Mouse (Mus musculus): Measurements from ENCODE around the gene Acer3. TPM values are rescaled to one million over a fixed set of nuclear protein-coding genes. Genes with fewer than 3 reads are reported as not detected.

Acer3 gene
- polyA plus RNA-seq, 1 experiment from 2014 or later, result 23.2 TPM

DNA sequence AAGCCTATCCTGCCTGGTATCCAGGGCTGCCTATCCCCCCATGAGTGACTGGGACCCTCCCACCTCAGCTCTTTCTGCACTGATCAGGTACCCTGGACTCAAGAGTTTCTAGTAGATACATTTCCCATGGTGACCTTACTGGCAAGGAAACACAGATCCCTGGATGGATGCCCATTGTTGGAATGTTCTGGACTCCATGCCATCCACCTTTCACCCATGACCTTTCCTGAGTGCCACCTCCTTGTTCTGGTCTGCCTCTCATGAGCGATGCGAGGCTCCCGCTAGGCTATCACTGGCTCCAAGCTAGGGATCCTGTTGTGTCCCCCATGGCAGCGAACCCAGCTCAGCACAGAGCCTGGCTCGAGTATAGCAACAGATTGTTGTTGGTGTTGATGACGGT, 28.8 kb upstream of the Acer3 start:
- Histone ChIP-seq H3K27me3 (ENCODE audit: low read depth, poor library complexity, severe bottlenecking) (no peaks in the 10 kb centered on the region), H3K27ac (no peak overlapping the region), H3K4me3 (no peak overlapping the region), H3K36me3 (peaks cover 44% of the 10 kb centered on the region), H3K9me3 (replicated peaks) (no peaks in the 10 kb centered on the region), H3K4me1 (peaks cover 26% of the 10 kb centered on the region)
- 92% methylated on average over 6 of the region's 6 CpGs for WGBS
- no peak for DNase-seq (ENCODE audit: low spot score)

DNA sequence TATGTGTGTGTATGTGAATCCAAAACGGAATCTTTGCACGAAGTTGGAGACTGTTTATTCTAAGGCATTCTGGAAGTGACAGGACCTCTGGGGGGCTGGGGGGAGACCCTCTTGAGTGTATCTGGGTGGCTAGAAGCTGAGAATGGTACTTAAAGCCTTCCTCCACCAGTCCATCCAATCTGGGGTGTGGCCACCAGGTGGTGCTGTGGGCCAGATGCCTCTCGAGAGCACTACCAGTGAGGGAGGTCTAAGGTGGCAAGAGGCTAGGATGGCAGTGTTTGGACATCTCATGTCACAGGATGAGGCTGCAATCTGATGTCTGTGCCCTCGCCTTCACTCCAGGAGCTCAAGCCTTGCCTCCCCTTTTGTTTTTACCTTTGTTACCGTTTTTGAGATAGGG, 28.1 kb upstream of the Acer3 start:
- Histone ChIP-seq H3K4me3 (no peak overlapping the region), H3K4me1 (peaks cover 18% of the 10 kb centered on the region), H3K36me3 (peaks cover 44% of the 10 kb centered on the region), H3K27ac (no peak overlapping the region), H3K27me3 (ENCODE audit: low read depth, poor library complexity, severe bottlenecking) (no peaks in the 10 kb centered on the region), H3K9me3 (replicated peaks) (no peaks in the 10 kb centered on the region)
- WGBS, result 24% methylated on average over 5 of the region's 5 CpGs
- DNase-seq (ENCODE audit: low spot score), result peak; percentile 91

DNA sequence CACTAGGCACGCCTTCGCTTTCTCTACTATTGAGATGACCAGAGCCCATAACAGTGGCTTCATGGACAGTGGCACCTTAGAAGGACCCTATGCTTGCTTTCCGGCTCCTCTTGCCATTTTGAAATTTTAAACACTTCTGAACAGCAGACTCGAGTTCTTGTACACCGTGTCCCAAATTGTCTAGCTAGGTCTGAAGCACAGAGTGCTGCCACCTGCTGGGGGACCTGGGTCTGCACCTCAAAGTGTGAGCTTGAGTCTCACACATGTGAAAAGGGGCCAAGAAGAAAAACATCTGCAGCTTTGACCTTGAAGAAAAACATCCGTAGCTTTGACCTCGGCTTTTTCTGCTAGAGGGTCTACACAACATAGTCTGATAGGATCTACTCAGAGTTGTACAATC, 27.0 kb upstream of the Acer3 start:
- Histone ChIP-seq H3K36me3 (peaks cover 44% of the 10 kb centered on the region), H3K27ac (no peak overlapping the region), H3K4me3 (no peak overlapping the region), H3K27me3 (ENCODE audit: low read depth, poor library complexity, severe bottlenecking) (peaks cover 7% of the 10 kb centered on the region; the same call in 1 of the 2 replicates), H3K4me1 (peaks cover 8% of the 10 kb centered on the region; the same call in 1 of the 2 replicates), H3K9me3 (replicated peaks) (no peaks in the 10 kb centered on the region)
- WGBS, result 71% methylated on average over 7 of the region's 7 CpGs
- DNase-seq (ENCODE audit: low spot score), result peak; percentile 77

DNA sequence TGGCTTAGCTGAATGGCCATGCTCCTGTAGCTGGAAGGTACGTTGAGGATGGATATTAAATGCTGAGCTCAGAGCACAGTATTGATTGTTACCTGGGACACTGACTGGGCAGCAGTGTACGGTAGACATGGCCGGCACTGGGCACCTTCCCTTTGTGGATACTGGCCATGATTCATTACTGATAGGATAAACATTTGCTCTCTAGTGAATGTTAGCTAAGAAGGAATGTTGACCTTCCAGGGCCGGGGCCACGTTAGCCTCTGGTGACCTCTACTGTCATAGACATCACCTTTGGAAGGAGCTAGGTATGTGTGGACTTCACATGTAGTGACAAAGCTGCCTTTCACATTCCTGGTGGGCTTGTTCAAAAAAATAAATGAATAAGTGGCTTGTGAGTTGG, 26.5 kb upstream of the Acer3 start:
- WGBS, result 78% methylated on average over 5 of the region's 5 CpGs
- H3K27ac ChIP-seq, result no peak overlapping the region

DNA sequence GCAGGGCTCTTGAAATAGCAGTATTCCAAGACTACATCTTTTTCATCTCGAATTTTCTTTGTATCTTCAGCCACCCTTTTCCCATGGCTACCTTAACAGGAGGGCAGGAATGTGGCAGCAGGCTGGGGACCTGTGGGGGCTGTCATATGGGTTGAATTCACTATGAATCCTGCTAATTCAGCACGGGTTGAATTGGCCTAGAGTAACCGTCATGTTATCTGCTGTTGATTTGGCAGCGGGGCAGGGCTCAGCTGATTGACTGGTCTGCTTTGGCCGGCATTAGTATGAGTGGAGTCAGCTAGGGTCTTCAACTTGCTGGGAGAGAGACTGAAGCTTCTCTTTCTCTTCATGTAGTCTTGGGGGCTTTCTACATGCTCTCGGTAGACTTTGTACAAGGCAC, 24.0 kb upstream of the Acer3 start:
- Histone ChIP-seq H3K36me3 (peaks cover 14% of the 10 kb centered on the region), H3K9me3 (replicated peaks) (no peaks in the 10 kb centered on the region), H3K27ac (no peak overlapping the region), H3K4me1 (peaks cover 7% of the 10 kb centered on the region), H3K4me3 (no peak overlapping the region), H3K27me3 (ENCODE audit: low read depth, poor library complexity, severe bottlenecking) (peaks cover 17% of the 10 kb centered on the region; the same call in 1 of the 2 replicates)
- 65% methylated on average over 6 of the region's 6 CpGs for WGBS
- DNase-seq (ENCODE audit: low spot score), result no peak

More for the DNA sequence above, 26.5 kb upstream of the Acer3 start:
- Histone ChIP-seq H3K27me3 (ENCODE audit: low read depth, poor library complexity, severe bottlenecking) (peaks cover 13% of the 10 kb centered on the region; the same call in 1 of the 2 replicates), H3K4me3 (no peak overlapping the region), H3K36me3 (peaks cover 38% of the 10 kb centered on the region), H3K4me1 (0 out of 2 replicates have a peak, but pooled peaks cover 4% of the 10 kb centered on the region), H3K9me3 (replicated peaks) (no peaks in the 10 kb centered on the region)
- no peak for DNase-seq (ENCODE audit: low spot score)

DNA sequence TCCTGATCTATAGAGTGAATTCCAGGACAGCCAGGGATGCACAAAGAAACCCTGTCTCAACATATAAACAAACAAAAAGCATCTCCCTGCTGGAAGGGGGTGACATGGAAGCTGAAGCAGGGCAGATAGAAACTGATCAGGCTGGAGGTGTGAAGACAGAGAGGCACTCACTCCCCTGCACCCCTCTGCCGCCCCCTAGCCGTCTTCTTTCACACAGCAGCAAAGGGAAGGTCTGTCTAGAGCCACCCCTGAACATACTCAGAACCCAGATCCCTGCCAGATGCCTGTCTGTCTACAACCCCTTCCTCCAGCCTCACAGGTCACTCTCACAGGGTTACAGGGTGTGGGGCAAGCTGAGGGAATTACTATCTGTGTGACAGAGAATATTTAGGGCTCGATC, 23.4 kb upstream of the Acer3 start:
- H3K36me3 ChIP-seq, result peaks cover 7% of the 10 kb centered on the region; the same call in 1 of the 2 replicates
- WGBS, result 13% methylated on average over 3 of the region's 3 CpGs
- H3K4me1 ChIP-seq, result peaks cover 7% of the 10 kb centered on the region
- peaks cover 17% of the 10 kb centered on the region; the same call in 1 of the 2 replicates for H3K27me3 ChIP-seq (ENCODE audit: low read depth, poor library complexity, severe bottlenecking)
- no peak overlapping the region for H3K4me3 ChIP-seq
- peak; percentile 54 for DNase-seq (ENCODE audit: low spot score)
- H3K27ac ChIP-seq, result no peak overlapping the region
- H3K9me3 ChIP-seq (replicated peaks), result no peaks in the 10 kb centered on the region

DNA sequence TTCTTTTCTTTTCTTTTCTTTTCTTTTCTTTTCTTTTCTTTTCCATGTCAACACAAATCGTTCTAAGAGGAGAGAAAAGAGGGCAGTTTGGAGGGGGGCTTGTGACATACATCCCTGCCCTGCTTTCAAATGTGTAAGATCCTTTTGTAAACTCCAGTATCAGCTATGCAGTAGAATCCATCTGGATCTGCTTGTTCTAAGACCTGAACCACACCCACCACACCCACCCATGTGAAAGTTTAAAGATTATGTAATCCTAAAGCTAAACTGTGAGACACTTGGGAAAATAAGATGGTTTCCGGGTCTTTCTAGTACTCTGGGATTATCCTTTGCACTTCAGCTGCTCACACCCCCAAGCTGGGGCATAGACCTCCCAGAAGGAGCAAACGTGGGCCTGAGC, 21.2 kb upstream of the Acer3 start:
- Histone ChIP-seq H3K9me3 (replicated peaks) (no peaks in the 10 kb centered on the region), H3K36me3 (no peaks in the 10 kb centered on the region), H3K27ac (no peak overlapping the region), H3K27me3 (ENCODE audit: low read depth, poor library complexity, severe bottlenecking) (peaks cover 17% of the 10 kb centered on the region; the same call in 1 of the 2 replicates), H3K4me1 (peaks cover 7% of the 10 kb centered on the region), H3K4me3 (no peak overlapping the region)
- 59% methylated on average over 3 of the region's 3 CpGs for WGBS
- DNase-seq (ENCODE audit: low spot score), result no peak

DNA sequence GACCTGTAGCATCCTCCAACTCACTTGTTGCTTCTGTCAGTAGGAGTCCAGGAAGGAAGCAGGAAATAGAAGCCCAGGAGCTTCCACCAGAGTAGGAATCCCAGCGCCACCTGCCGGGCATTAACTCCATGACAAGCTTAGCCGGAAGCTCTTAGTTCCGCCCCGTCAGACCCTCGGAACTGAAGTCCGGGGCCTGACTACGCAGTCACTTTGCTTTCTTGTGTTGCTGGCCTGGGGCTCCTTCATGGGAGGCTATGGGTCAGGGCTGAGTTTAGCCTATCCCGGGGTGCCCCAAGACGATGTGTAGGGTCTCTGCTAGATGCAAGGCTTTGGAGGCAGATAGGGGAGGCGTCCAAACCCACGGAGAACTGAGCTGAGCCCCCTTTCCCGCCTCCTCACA, 20.5 kb upstream of the Acer3 start:
- H3K27ac ChIP-seq, result peak overlapping the region; percentile 69; the same call in 1 of the 2 replicates

DNA sequence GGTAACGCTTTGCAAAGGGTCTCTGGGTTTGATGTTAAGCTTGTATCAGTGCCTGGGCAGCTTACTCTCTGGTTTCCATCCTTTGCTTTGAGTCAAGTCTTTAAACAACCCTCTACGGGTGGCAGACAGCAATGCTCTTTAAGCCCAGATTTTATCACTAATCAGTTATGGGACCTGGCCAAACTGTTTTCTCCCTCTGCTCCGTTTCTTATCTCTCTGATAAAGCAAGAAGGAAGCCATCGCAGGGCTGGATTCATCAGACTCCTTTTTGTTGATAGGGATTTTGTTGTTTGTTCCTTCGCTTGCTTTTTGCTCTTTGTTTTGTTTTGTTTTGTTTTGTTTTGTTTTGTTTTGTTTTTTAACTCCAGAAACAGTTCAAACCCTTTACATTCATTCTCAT, 19.3 kb upstream of the Acer3 start:
- WGBS, result 68% methylated on average over 5 of the region's 5 CpGs
- H3K27me3 ChIP-seq (ENCODE audit: low read depth, poor library complexity, severe bottlenecking), result peaks cover 17% of the 10 kb centered on the region; the same call in 1 of the 2 replicates
- DNase-seq (ENCODE audit: low spot score), result no peak
- H3K4me3 ChIP-seq, result no peak overlapping the region
- no peaks in the 10 kb centered on the region for H3K36me3 ChIP-seq
- peaks cover 7% of the 10 kb centered on the region for H3K4me1 ChIP-seq
- no peak overlapping the region for H3K27ac ChIP-seq
- no peaks in the 10 kb centered on the region for H3K9me3 ChIP-seq (replicated peaks)

More for the DNA sequence above, 20.5 kb upstream of the Acer3 start:
- H3K4me3 ChIP-seq, result peak overlapping the region; percentile 45
- H3K27me3 ChIP-seq (ENCODE audit: low read depth, poor library complexity, severe bottlenecking), result peaks cover 17% of the 10 kb centered on the region; the same call in 1 of the 2 replicates
- H3K4me1 ChIP-seq, result peaks cover 7% of the 10 kb centered on the region
- H3K9me3 ChIP-seq (replicated peaks), result no peaks in the 10 kb centered on the region
- DNase-seq (ENCODE audit: low spot score), result peak; percentile 93
- WGBS, result 4% methylated on average over 13 of the region's 13 CpGs
- H3K36me3 ChIP-seq, result no peaks in the 10 kb centered on the region

DNA sequence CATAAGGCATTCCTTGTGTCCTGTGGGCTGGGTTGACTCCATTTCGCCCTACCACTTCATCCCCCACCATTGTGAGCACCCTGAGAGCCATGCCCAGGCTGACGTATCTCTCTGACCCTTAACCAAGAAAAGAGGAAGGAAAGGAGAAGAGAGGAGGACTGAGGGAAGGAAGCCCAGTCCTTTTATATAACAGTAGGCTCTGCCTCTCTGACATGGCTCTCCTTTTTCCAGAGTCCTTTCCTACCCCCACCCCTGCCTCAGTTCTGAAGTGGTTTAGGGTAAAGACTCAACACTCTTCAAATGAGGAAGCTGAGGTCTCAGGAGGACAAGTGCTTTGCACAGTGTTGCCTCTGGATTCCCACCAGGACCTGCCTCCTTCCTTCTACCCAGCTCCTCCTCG, 13.0 kb upstream of the Acer3 start:
- no peak overlapping the region for H3K27ac ChIP-seq
- H3K36me3 ChIP-seq, result no peaks in the 10 kb centered on the region
- DNase-seq (ENCODE audit: low spot score), result no peak
- H3K9me3 ChIP-seq (replicated peaks), result no peaks in the 10 kb centered on the region
- H3K4me3 ChIP-seq, result no peak overlapping the region
- no peaks in the 10 kb centered on the region for H3K27me3 ChIP-seq (ENCODE audit: low read depth, poor library complexity, severe bottlenecking)
- peaks cover 11% of the 10 kb centered on the region for H3K4me1 ChIP-seq
- 86% methylated on average over 3 of the region's 3 CpGs for WGBS

DNA sequence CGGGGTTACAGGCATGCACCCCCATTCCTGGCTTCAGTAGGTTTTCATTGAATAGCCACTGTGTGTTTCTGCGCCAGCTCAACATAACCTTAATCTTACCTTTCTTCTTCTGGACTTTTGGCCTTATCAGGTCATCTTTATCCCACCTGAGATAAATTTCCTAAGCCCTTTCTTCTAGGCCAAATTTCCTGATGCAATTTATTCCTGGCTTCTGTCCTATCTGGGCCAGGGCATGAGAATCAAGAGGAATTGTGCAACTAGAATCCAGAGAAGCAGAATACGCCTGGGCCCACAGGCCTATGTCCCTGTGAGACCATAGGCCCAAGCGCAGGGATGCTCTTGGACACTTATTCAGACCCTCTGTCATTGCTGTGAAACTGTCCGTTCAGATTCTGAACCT, 12.5 kb upstream of the Acer3 start:
- Histone ChIP-seq H3K27me3 (ENCODE audit: low read depth, poor library complexity, severe bottlenecking) (no peaks in the 10 kb centered on the region), H3K36me3 (no peaks in the 10 kb centered on the region), H3K4me3 (no peak overlapping the region), H3K4me1 (peaks cover 11% of the 10 kb centered on the region), H3K27ac (no peak overlapping the region), H3K9me3 (replicated peaks) (no peaks in the 10 kb centered on the region)
- DNase-seq (ENCODE audit: low spot score), result no peak
- WGBS, result 95% methylated on average over 5 of the region's 5 CpGs

DNA sequence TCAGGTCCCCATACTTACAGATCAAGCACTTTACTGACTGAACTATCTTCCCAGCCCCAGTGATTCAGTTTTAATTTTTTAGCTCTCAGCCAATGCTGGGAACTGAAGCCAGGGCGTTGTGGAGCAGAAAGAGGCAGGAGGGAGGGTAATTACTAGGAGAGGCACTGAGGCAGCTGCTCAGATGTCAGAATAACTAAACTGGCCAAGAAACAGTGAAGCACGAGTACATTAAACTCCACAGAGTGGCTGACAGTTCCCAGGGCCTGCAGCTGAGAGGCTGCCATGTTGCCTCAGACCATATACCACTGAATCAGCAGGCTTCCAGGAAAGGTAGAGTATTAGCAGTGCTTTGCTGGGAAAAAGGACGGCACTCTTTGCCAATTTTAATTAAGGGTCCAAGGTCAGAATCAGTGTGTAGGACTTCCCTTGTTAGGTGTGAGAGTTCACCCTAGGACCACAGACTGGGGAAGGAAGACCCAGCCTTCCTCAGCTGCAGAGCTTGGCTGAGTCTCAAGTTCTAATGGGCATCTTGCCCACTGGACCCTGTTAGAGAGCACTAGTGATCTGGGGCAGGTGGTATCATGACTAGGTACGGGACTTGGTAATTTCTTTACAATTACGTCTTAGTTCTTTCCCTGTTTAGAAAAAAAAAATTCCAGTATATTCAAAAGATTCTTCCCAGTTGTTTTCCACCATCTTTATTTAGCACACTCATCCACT, 11.8 kb upstream of the Acer3 start:
- Histone ChIP-seq H3K27ac (no peak overlapping the region), H3K4me3 (no peak overlapping the region), H3K4me1 (peaks cover 11% of the 10 kb centered on the region), H3K27me3 (ENCODE audit: low read depth, poor library complexity, severe bottlenecking) (no peaks in the 10 kb centered on the region), H3K9me3 (replicated peaks) (no peaks in the 10 kb centered on the region), H3K36me3 (no peaks in the 10 kb centered on the region)
- WGBS, result 68% methylated on average over 5 of the region's 5 CpGs
- no peak for DNase-seq (ENCODE audit: low spot score)

DNA sequence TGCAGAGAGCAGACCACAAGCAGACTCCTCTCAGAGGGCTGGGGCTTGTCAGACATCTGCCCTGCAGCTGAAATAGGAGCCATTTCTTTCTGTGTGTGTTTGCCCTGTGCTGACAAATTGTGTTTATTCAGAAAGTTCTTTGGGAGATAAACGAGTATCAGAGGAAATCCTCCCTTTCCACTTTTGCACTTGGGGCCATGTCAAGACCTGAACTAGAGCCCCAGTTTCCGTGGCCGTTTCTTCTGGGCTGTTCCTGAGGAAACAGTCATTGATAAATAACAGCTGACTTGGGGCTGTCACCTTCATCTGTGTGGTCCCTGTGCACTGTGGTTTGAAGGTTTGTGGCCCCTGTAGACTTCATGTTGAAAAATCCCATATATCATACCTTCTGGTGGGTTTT, 10.9 kb upstream of the Acer3 start:
- no peak for DNase-seq (ENCODE audit: low spot score)
- H3K9me3 ChIP-seq (replicated peaks), result no peaks in the 10 kb centered on the region
- no peak overlapping the region for H3K27ac ChIP-seq
- 22% methylated on average over 3 of the region's 3 CpGs for WGBS
- peaks cover 11% of the 10 kb centered on the region for H3K4me1 ChIP-seq
- H3K27me3 ChIP-seq (ENCODE audit: low read depth, poor library complexity, severe bottlenecking), result no peaks in the 10 kb centered on the region
- H3K36me3 ChIP-seq, result no peaks in the 10 kb centered on the region
- no peak overlapping the region for H3K4me3 ChIP-seq

Measured in limb, embryonic 10.5 days (tissue).